8 mouse cellular contexts compared by ENCODE assay signal in the genomic region with DNA sequence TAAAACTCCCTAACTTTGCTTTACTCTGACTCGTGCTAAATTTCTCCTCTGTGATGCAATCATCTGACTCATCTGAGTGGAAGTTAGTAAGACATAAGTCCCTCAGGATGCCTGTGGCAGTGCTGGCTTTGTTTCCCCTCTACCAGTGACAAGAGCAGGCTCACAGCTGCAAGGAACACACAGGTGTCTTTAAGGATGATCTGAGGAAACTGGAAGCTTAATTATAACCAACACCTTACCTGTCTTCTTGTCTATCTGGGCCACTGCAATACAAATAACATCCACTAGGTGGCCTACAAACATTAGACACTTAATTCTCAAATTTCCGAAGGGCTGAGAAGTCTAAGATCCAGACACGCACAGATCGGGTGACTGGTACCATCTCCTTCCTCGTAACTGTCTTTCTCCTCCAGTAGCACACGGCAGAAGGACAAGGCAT. TPM values are rescaled to one million over a fixed set of nuclear protein-coding genes. Genes with fewer than 3 reads are reported as not detected.
A peak's percentile ranks its signal among the peaks of the same experiment; 100 is the strongest.
DNase-seq lines count a peak whose midpoint lies in the region; ATAC-seq and TF ChIP-seq lines count a peak whose summit lies in the region.

No protein-coding gene starts in this region.

- no peaks in the 10 kb centered on the region for H3K36me3 ChIP-seq in hindbrain, embryonic 13.5 days
- H3K36me3 ChIP-seq in hindbrain, embryonic 10.5 days, result no peaks in the 10 kb centered on the region
- no peaks in the 10 kb centered on the region for H3K36me3 ChIP-seq in E14TG2a.4 (ENCODE audit: insufficient read depth, low read length)

- 50% methylated on average over 6 of the region's 6 CpGs for WGBS in hindbrain, embryonic 13.5 days
- 56% methylated on average over 6 of the region's 6 CpGs for WGBS in hindbrain, embryonic 10.5 days

- no peak overlapping the region for H3K9ac ChIP-seq in hindbrain, embryonic 13.5 days

- H3K27me3 ChIP-seq in hindbrain, embryonic 13.5 days, result no peaks in the 10 kb centered on the region
- no peaks in the 10 kb centered on the region for H3K27me3 ChIP-seq in hindbrain, embryonic 10.5 days (ENCODE audit: insufficient read depth, poor library complexity, severe bottlenecking)
- no peaks in the 10 kb centered on the region for H3K27me3 ChIP-seq in E14TG2a.4 (ENCODE audit: insufficient read depth, low read length)

- no peak overlapping the region for H3K4me3 ChIP-seq in hindbrain, embryonic 13.5 days
- H3K4me3 ChIP-seq in hindbrain, embryonic 10.5 days, result no peak overlapping the region
- H3K4me3 ChIP-seq in E14TG2a.4 (replicated peaks; ENCODE audit: low read length), result no peak overlapping the region

- H3K4me2 ChIP-seq in hindbrain, embryonic 13.5 days, result no peak overlapping the region

- TF ChIP-seq CTCF in E14TG2a.4 (conservative IDR thresholded peaks at IDR 0.05; ENCODE audit: low read length), result peak; percentile 99

- ATAC-seq in hindbrain, embryonic 13.5 days (ENCODE audit: low FRiP score), result peak; percentile 46; the same call in 1 of the 2 replicates
- ATAC-seq in megakaryocyte-erythroid progenitor cell, adult 5-6 weeks (replicated peaks; ENCODE audit: low FRiP score, low TSS enrichment, poor library complexity, severe bottlenecking), result peak; percentile 57

- H3K9me3 ChIP-seq in hindbrain, embryonic 13.5 days, result peaks cover 5% of the 10 kb centered on the region; the same call in 1 of the 2 replicates
- no peaks in the 10 kb centered on the region for H3K9me3 ChIP-seq in hindbrain, embryonic 10.5 days
- H3K9me3 ChIP-seq in E14TG2a.4 (ENCODE audit: low read length), result no peaks in the 10 kb centered on the region

- H3K27ac ChIP-seq in hindbrain, embryonic 13.5 days, result no peak overlapping the region
- H3K27ac ChIP-seq in hindbrain, embryonic 10.5 days, result no peak overlapping the region

- DNase-seq in hindbrain, embryonic 10.5 days (ENCODE audit: low spot score), result no peak
- DNase-seq in c-Kit-negative CD71-positive TER-119-positive erythroid progenitor cells, embryonic 14.5 days (ENCODE audit: low read depth, low spot score), result peak; percentile 75
- peak; percentile 56 for DNase-seq in forelimb bud, embryonic 11.5 days (ENCODE audit: low read depth, low spot score)
- DNase-seq in layer of hippocampus, adult 9-10 months (ENCODE audit: low spot score), result peak; percentile 71
- DNase-seq in thymus, postnatal 4 days, result peak; percentile 52

- H3K4me1 ChIP-seq in hindbrain, embryonic 13.5 days (replicated peaks), result no peaks in the 10 kb centered on the region
- no peaks in the 10 kb centered on the region for H3K4me1 ChIP-seq in hindbrain, embryonic 10.5 days (replicated peaks)
- no peaks in the 10 kb centered on the region for H3K4me1 ChIP-seq in E14TG2a.4 (replicated peaks; ENCODE audit: low read depth, low read length)

RNA-seq across cellular contexts. Expression of gene Rpl9-ps6, which starts 3.7 kb away (rescaled TPM):
- 72.9 and 82.1 TPM in 2 replicates for polyA plus RNA-seq in hindbrain, embryonic 13.5 days (2015; fragmentation: Nextera tagmentation; extraction: Ambion mirVana)
- polyA plus RNA-seq in hindbrain, embryonic 10.5 days (2016; fragmentation: Nextera tagmentation; extraction: Ambion mirVana), result 54.2 and 59.2 TPM in 2 replicates
- total RNA-seq in megakaryocyte-erythroid progenitor cell, adult 5-6 weeks (2014; fragmentation: Nextera tagmentation), result 149 and 176 TPM in 2 replicates
- total RNA-seq in megakaryocyte-erythroid progenitor cell, adult 5-6 weeks (2017), result 113 and 151 TPM in 2 replicates

RNA-seq across cellular contexts. Expression of gene Minpp1, which starts 15.5 kb away (rescaled TPM):
- polyA plus RNA-seq in hindbrain, embryonic 13.5 days (2015; fragmentation: Nextera tagmentation; extraction: Ambion mirVana), result 53.0 and 55.0 TPM in 2 replicates
- 64.0 and 73.0 TPM in 2 replicates for polyA plus RNA-seq in hindbrain, embryonic 10.5 days (2016; fragmentation: Nextera tagmentation; extraction: Ambion mirVana)
- 239 and 247 TPM in 2 replicates for total RNA-seq in megakaryocyte-erythroid progenitor cell, adult 5-6 weeks (2014; fragmentation: Nextera tagmentation)
- total RNA-seq in megakaryocyte-erythroid progenitor cell, adult 5-6 weeks (2017), result 192 and 210 TPM in 2 replicates
